Mouse (Mus musculus) intestine, embryonic 16.5 days (tissue): ENCODE results near the gene Slamf9. TPM values are rescaled to one million over a fixed set of nuclear protein-coding genes. Genes with fewer than 3 reads are reported as not detected.
A peak's percentile ranks its signal among the peaks of the same experiment; 100 is the strongest.

Source experiments
- ATAC-seq: fragments of 200-750 bp; cut with Nextera tagmentation; 2 replicates; pipeline ENCODE4 v1.8.0; 2017; ENCODE audit warnings: moderate TSS enrichment, moderate library complexity
- H3K27ac ChIP-seq: fragments of 300-500 bp; sonication (generic); 2 replicates; pipeline ENCODE4 v1.5.1; 2014; ENCODE audit warnings: mild to moderate bottlenecking, low read length
- H3K27me3 ChIP-seq: fragments of 300-500 bp; sonication (generic); replicated peaks from 2 replicates; pipeline ENCODE4 v1.6.1; 2014; ENCODE audit warnings: low read length, control low read depth, mixed read lengths; ENCODE audit not compliant: control insufficient read depth, insufficient read depth
- H3K36me3 ChIP-seq: fragments of 300-500 bp; sonication (generic); 2 replicates; pipeline ENCODE4 v1.6.1; 2014; ENCODE audit warnings: low read length, control low read depth; ENCODE audit not compliant: control insufficient read depth, insufficient read depth
- H3K4me1 ChIP-seq: fragments of 300-500 bp; sonication (generic); 2 replicates; pipeline ENCODE4 v1.6.1; 2014; ENCODE audit warnings: low read length, control low read depth, mixed read lengths; ENCODE audit not compliant: control insufficient read depth, insufficient read depth
- H3K4me2 ChIP-seq: fragments of 300-500 bp; sonication (generic); 2 replicates; pipeline ENCODE4 v1.6.1; 2014; ENCODE audit warnings: low read depth, low read length, control low read depth
- H3K4me3 ChIP-seq: fragments of 300-500 bp; sonication (generic); 2 replicates; pipeline ENCODE4 v1.5.1; 2014; ENCODE audit warnings: mild to moderate bottlenecking, low read length
- H3K9ac ChIP-seq: fragments of 300-500 bp; sonication (generic); 2 replicates; pipeline ENCODE4 v1.6.1; 2014; ENCODE audit warnings: low read depth, low read length
- H3K9me3 ChIP-seq: fragments of 300-500 bp; sonication (generic); 2 replicates; pipeline ENCODE4 v1.6.1; 2016; ENCODE audit warnings: low read length, control low read depth; ENCODE audit not compliant: control insufficient read depth
- WGBS: fragments of 180-500 bp; shearing (Covaris S2); extraction: QIAGEN DNeasy Blood & Tissue Kit; methylation state at CpG from one replicate; pipeline ENCODE4 v1.1.7; 2014; 5-methylcytosine and 5-hydroxymethylcytosine counted together
- polyA plus RNA-seq: library from polyadenylated mRNA; unstranded; fragments of >200 nt; fragmentation: Nextera tagmentation; extraction: Ambion mirVana; gene quantifications from 2 replicates; pipeline ENCODE4 v1.2.1, GENCODE M21; 2015

The Slamf9 gene
- polyA plus RNA-seq, 1 experiment from 2014 or later, result 2.3 TPM

DNA sequence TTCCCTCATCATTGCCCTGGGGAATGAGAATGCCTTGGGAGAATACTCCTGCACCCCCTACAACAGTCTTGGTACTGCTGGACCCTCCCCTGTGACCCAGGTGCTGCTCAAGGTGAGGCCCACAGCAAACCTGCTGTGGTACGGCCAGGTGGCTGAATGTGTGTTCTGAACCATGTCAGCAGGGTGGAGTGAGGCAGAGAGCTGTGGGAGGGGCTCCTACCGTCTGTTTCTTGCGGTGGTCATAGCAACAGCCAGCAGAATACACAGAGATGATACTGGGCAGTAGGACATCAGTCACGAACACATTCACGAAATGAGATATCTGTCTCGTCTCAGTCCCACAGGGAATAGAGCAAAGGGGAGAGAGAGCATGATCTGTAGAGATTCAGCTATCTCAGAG is 18.4 kb downstream of the Slamf9 start:
- Histone ChIP-seq H3K36me3 (peaks cover 15% of the 10 kb centered on the region; the same call in 1 of the 2 replicates), H3K9me3 (no peaks in the 10 kb centered on the region), H3K27ac (no peak overlapping the region), H3K4me2 (no peak overlapping the region), H3K4me1 (peaks cover 12% of the 10 kb centered on the region), H3K27me3 (no peaks in the 10 kb centered on the region), H3K4me3 (no peak overlapping the region), H3K9ac (no peak overlapping the region)
- no peak for ATAC-seq
- WGBS, result 55% methylated on average over 6 of the region's 6 CpGs

DNA sequence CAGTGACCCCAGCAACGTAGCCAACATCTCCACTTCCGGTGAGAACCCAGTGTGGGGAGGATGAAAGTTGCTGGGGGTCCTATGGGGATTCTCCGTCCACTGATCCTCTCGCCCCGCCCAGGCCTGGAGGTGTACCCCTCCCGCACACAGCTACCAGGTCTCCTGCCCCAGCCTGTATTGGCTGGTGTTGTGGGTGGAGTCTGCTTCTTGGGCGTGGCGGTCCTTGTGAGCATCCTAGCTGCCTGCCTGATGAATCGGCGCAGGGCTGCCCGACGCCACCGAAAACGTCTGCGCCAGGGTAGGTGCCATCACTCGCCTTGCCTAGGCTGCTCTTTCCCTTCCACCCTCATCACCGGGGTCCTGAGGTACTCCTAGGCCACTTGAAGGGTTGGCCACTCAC is 20.9 kb downstream of the Slamf9 start:
- Histone ChIP-seq H3K4me1 (peaks cover 4% of the 10 kb centered on the region; the same call in 1 of the 2 replicates), H3K27ac (no peak overlapping the region), H3K9me3 (no peaks in the 10 kb centered on the region), H3K36me3 (peaks cover 15% of the 10 kb centered on the region; the same call in 1 of the 2 replicates), H3K27me3 (no peaks in the 10 kb centered on the region), H3K4me3 (no peak overlapping the region), H3K9ac (no peak overlapping the region), H3K4me2 (no peak overlapping the region)
- ATAC-seq, result no peak
- WGBS, result 78% methylated on average over 17 of the region's 17 CpGs

DNA sequence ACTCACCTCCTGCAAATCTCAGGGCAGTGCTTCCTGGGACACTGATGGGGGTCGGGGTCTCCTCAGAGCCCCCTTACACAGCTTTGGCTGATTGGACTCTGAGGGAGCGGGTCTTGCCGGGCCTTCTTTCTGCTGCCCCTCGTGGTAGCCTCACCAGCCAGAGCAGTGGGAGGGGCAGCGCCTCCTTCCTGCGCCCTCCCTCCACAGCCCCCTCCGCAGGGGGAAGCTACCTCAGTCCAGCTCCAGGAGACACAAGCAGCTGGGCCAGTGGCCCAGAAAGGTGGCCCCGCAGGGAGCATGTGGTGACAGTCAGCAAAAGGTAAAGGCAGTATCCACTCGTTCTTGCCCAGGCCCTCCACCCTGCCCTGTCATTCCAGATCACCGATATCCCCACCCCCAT is 22.3 kb downstream of the Slamf9 start:
- no peak overlapping the region for H3K9ac ChIP-seq
- no peaks in the 10 kb centered on the region for H3K9me3 ChIP-seq
- no peak overlapping the region for H3K4me3 ChIP-seq
- H3K27me3 ChIP-seq, result no peaks in the 10 kb centered on the region
- no peak overlapping the region for H3K4me2 ChIP-seq
- peaks cover 10% of the 10 kb centered on the region; the same call in 1 of the 2 replicates for H3K36me3 ChIP-seq
- 78% methylated on average over 10 of the region's 10 CpGs for WGBS
- peaks cover 11% of the 10 kb centered on the region for H3K4me1 ChIP-seq
- no peak overlapping the region; the same call in 1 of the 2 replicates for H3K27ac ChIP-seq
- no peak for ATAC-seq

DNA sequence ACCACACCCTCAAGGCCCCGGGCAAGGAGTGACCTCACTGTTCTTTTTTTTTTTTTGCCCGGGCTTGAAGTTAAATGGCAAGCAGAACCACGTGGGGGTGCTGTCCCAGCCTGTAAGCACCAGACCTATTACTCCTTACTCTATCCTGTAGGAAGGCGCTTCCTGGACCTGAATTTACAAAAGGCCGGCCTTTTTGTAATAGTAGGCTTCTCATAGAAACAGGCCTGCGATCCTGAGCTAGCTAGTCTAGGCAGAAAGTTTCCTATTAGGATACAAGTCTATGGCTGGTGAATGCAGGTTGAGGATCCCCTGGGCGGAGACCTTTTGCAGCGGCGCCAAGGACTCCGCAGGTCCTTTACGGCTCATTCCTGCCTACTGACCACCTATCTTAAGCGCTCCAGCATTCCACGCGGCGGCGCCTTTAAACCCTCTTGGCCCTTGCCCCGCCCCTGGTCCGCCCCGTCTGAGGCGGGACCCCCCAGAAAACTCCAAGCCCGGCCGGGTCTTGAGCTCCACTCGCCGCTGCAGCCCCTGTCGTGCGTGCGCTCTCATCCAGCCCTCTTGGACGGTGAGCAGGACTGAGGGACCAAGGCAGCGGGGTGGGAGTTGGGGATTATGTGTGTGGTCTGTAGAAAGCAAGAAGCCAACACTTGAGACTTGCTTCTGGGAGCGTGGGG is 24.7 kb downstream of the Slamf9 start, which contains the start of gene Tagln2:
Gene Tagln2, plus strand, starts transcription at position 283 of the 677 bp plus-strand sequence.
- H3K9ac ChIP-seq, result peak within 1 kb of the TSS; percentile 86
- peak within 1 kb of the TSS; percentile 93 for H3K27ac ChIP-seq
- 3% methylated on average over 30 of the region's 30 CpGs for WGBS
- peaks cover 31% of the 10 kb centered on the region for H3K4me1 ChIP-seq
- no peaks in the 10 kb centered on the region for H3K9me3 ChIP-seq
- peaks cover 8% of the 10 kb centered on the region; the same call in 1 of the 2 replicates for H3K36me3 ChIP-seq
- peak within 1 kb of the TSS; percentile 79 for H3K4me3 ChIP-seq
- H3K4me2 ChIP-seq, result peak within 1 kb of the TSS; percentile 64
- H3K27me3 ChIP-seq, result no peaks in the 10 kb centered on the region
- ATAC-seq, result peak; percentile 77

DNA sequence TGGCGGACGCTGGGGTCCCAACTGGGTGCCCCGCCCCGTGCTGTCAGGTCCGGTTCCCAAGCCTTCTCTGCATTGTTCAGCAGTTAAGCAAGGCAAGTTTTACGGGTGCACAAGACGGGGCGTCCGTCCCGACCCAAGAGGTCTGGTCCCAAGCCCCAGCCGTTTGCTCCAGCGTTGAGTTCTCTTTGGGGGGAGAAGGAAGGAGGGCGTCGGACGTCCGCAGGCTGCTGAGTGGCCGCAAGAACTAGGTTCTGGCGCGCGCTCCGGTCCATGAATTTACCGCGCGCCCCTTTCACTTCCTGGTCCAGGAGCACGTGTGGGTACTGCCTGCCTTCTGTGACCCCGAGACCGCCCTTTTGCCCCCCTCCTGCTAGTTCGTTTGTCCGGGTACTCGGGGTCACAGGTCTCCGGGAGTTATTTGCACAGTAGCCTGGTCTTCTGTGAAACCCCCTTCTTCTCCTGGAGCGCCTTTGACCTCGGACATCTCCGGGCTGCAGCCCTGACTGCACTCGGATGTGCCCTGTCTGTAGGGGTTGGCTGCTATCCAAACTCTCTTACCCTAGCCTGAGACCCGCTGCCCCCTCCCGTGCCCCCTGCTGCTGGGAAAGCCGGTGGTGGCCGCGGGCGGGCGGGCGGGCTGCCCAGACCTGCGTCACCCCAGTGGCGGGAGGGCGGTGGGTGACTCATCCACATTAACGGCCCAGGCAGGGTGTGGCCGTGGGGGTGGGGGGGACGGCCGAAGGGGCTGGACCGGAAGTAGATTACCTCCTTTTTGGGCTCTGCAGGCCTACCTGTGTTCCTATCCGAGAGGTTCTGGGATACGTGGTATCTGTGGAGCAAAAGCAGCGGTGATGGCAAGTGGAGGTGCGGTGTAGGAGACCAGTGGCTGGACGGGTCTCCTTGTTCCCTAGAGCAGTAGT is 25.6 kb downstream of the Slamf9 start:
- 2% methylated on average over 56 of the region's 56 CpGs for WGBS
- Histone ChIP-seq H3K4me2 (peak overlapping the region; percentile 64), H3K36me3 (peaks cover 14% of the 10 kb centered on the region; the same call in 1 of the 2 replicates), H3K9me3 (no peaks in the 10 kb centered on the region), H3K9ac (peak overlapping the region; percentile 86), H3K4me1 (peaks cover 31% of the 10 kb centered on the region), H3K4me3 (peak overlapping the region; percentile 79), H3K27ac (peak overlapping the region; percentile 93), H3K27me3 (no peaks in the 10 kb centered on the region)
- peak; percentile 43 for ATAC-seq

DNA sequence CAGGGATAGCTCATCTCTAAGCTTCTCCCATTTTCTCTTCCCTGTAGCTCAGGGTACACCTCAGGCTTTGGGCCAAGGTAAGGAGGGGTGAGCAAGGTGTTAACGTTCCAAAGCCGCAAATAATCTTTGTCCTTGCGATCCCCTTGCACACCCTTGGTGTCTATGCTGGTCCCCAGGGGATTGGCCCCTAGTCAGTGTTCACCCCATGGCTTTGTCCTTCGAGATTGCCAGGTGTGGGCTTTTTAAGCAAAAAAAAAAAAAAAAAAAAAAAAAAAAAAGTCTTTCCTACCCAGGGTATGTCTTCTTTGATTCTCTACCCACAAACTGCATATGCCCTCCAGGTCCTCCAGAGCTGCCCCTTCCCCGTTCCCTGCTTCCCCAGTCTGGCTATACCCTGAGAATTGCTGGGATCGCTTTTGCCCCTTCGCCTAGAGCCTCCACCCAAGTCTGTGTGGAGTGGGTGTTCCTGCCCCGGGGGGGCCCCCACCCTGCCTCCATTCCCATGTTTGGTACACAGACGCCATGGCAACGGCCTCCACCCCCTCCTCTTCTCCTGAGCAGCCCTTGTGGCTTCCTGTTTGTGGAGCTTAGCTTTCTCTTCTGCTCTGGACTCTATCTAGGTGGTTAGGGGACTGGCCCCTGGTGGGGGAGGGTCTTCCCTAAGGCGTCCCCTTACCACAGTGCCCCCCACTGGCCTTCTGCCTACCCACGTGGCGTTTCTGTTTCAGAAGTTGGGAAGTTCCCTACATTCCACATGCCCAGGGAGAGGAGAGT is 26.4 kb downstream of the Slamf9 start:
- Histone ChIP-seq H3K27me3 (no peaks in the 10 kb centered on the region), H3K9ac (peak overlapping the region; percentile 86), H3K4me3 (peak overlapping the region; percentile 79), H3K4me2 (peak overlapping the region; percentile 64), H3K9me3 (no peaks in the 10 kb centered on the region), H3K36me3 (peaks cover 15% of the 10 kb centered on the region; the same call in 1 of the 2 replicates), H3K27ac (peak overlapping the region; percentile 93), H3K4me1 (peaks cover 31% of the 10 kb centered on the region)
- WGBS, result 24% methylated on average over 13 of the region's 13 CpGs
- peak; percentile 7; the same call in 1 of the 2 replicates for ATAC-seq

DNA sequence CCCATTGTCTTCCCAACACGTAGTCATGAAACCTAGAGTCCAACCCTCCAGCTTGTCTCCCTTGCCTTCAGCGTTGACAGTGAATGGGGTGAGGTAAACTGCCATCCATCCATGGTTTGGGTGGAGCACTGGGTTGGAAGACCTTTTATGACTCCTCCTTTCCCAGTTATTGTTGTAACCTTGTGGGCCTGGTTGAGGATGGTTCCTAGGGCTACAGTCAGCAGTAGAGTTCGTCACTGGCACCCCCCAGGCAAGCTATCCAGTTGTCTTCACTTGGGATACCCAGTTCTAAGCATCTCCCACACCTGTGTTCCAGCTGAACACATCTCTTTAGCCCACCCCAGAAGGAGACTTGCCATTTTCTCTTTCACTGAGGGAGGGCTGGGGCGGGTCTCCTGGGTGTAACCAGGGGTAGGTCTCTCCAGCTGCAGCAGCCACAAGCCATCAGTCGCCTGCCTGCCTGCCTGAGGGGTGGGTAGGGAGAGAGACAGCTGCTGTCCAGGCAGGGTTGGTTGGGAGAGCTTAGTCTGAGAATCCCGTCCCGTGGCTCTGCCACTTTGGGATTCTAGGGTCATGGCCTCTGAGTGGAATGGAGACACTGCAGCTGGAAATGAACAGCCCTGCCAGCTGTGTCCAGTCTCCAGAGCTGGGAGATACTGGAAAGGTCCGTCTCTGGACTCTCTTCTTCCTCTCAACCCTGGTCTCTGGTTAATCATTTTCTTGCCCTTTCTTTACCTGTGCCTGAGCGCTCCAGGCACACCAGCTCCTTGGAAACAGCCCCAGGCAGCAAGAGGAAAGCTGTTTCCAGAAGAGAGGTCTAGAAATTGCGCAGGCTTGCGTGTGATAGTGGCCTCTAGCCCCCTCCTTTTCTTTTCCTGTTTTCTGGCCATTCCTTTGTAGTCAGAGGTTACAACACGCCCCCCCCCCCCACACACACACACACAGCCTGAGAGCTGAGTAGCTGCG is 27.3 kb downstream of the Slamf9 start:
- Histone ChIP-seq H3K4me2 (peak overlapping the region; percentile 64), H3K27ac (peak overlapping the region; percentile 93), H3K27me3 (no peaks in the 10 kb centered on the region), H3K4me3 (peak overlapping the region; percentile 79), H3K9me3 (no peaks in the 10 kb centered on the region), H3K4me1 (peaks cover 31% of the 10 kb centered on the region), H3K36me3 (peaks cover 21% of the 10 kb centered on the region), H3K9ac (peak overlapping the region; percentile 86)
- ATAC-seq, result peak; percentile 14
- WGBS, result 19% methylated on average over 13 of the region's 13 CpGs
